Mouse (Mus musculus): ENCODE data around the gene Mipep. TPM values are rescaled to one million over a fixed set of nuclear protein-coding genes. Genes with fewer than 3 reads are reported as not detected.
A peak's percentile ranks its signal among the peaks of the same experiment; 100 is the strongest.

Gene Mipep
- polyA plus RNA-seq, 1 experiment from 2014 or later = 21.3 TPM

GRCm38 (mm10) chr14:60882681-60883080 lies 98.3 kb downstream of the Mipep start:
- no peak for ATAC-seq (ENCODE audit: low FRiP score, low TSS enrichment)
- 94% methylated on average over 4 of the region's 4 CpGs for WGBS

GRCm38 (mm10) chr14:60885361-60885950 lies 101.1 kb downstream of the Mipep start:
- 0 out of 2 replicates have a peak, but pooled peaks cover 6% of the 10 kb centered on the region for H3K36me3 ChIP-seq (ENCODE audit: control insufficient read depth, insufficient read depth, low read length)
- H3K9me3 ChIP-seq (ENCODE audit: control insufficient read depth, low read length) = no peaks in the 10 kb centered on the region
- no peak overlapping the region for H3K4me3 ChIP-seq (replicated peaks; ENCODE audit: low read depth, low read length)
- ATAC-seq (ENCODE audit: low FRiP score, low TSS enrichment) = no peak
- H3K9ac ChIP-seq (replicated peaks; ENCODE audit: low read length) = no peak overlapping the region
- H3K4me2 ChIP-seq (ENCODE audit: low read length) = no peak overlapping the region
- H3K4me1 ChIP-seq (ENCODE audit: control insufficient read depth, insufficient read depth, low read length) = no peaks in the 10 kb centered on the region
- no peak for DNase-seq
- H3K27ac ChIP-seq (replicated peaks; ENCODE audit: low read depth, low read length) = no peak overlapping the region
- H3K27me3 ChIP-seq (ENCODE audit: control insufficient read depth, insufficient read depth, low read length) = no peaks in the 10 kb centered on the region
- WGBS = 84% methylated on average over 6 of the region's 6 CpGs

More at GRCm38 (mm10) chr14:60882681-60883080, 98.3 kb downstream of the Mipep start:
- DNase-seq = no peak
- Histone ChIP-seq H3K27me3 (ENCODE audit: control insufficient read depth, insufficient read depth, low read length) (no peaks in the 10 kb centered on the region), H3K36me3 (ENCODE audit: control insufficient read depth, insufficient read depth, low read length) (0 out of 2 replicates have a peak, but pooled peaks cover 6% of the 10 kb centered on the region), H3K9ac (replicated peaks; ENCODE audit: low read length) (no peak overlapping the region), H3K27ac (replicated peaks; ENCODE audit: low read depth, low read length) (no peak overlapping the region), H3K4me3 (replicated peaks; ENCODE audit: low read depth, low read length) (no peak overlapping the region), H3K4me2 (ENCODE audit: low read length) (no peak overlapping the region), H3K9me3 (ENCODE audit: control insufficient read depth, low read length) (no peaks in the 10 kb centered on the region), H3K4me1 (ENCODE audit: control insufficient read depth, insufficient read depth, low read length) (no peaks in the 10 kb centered on the region)

GRCm38 (mm10) chr14:60893882-60894281 lies 109.5 kb downstream of the Mipep start:
- WGBS = 92% methylated on average over 10 of the region's 10 CpGs
- Histone ChIP-seq H3K4me1 (ENCODE audit: control insufficient read depth, insufficient read depth, low read length) (no peaks in the 10 kb centered on the region), H3K9me3 (ENCODE audit: control insufficient read depth, low read length) (no peaks in the 10 kb centered on the region), H3K4me2 (ENCODE audit: low read length) (no peak overlapping the region), H3K27ac (replicated peaks; ENCODE audit: low read depth, low read length) (no peak overlapping the region), H3K27me3 (ENCODE audit: control insufficient read depth, insufficient read depth, low read length) (no peaks in the 10 kb centered on the region), H3K36me3 (ENCODE audit: control insufficient read depth, insufficient read depth, low read length) (no peaks in the 10 kb centered on the region), H3K9ac (replicated peaks; ENCODE audit: low read length) (no peak overlapping the region), H3K4me3 (replicated peaks; ENCODE audit: low read depth, low read length) (no peak overlapping the region)
- DNase-seq (no peak), ATAC-seq (ENCODE audit: low FRiP score, low TSS enrichment) (no peak)

GRCm38 (mm10) chr14:60895172-60896000 lies 111.0 kb downstream of the Mipep start:
- Histone ChIP-seq H3K27me3 (ENCODE audit: control insufficient read depth, insufficient read depth, low read length) (no peaks in the 10 kb centered on the region), H3K9me3 (ENCODE audit: control insufficient read depth, low read length) (no peaks in the 10 kb centered on the region), H3K4me2 (ENCODE audit: low read length) (no peak overlapping the region), H3K27ac (replicated peaks; ENCODE audit: low read depth, low read length) (0 out of 2 replicates have a peak overlapping the region, but pooled peaks have one; percentile 5), H3K36me3 (ENCODE audit: control insufficient read depth, insufficient read depth, low read length) (no peaks in the 10 kb centered on the region), H3K9ac (replicated peaks; ENCODE audit: low read length) (no peak overlapping the region), H3K4me1 (ENCODE audit: control insufficient read depth, insufficient read depth, low read length) (no peaks in the 10 kb centered on the region), H3K4me3 (replicated peaks; ENCODE audit: low read depth, low read length) (no peak overlapping the region)
- 64% methylated on average over 19 of the region's 19 CpGs for WGBS
- peak; percentile 21 for DNase-seq
- ATAC-seq (ENCODE audit: low FRiP score, low TSS enrichment) = no peak

- Histone ChIP-seq H3K27ac (replicated peaks; ENCODE audit: low read depth, low read length) (no peak overlapping the region), H3K4me1 (ENCODE audit: control insufficient read depth, insufficient read depth, low read length) (no peaks in the 10 kb centered on the region), H3K9ac (replicated peaks; ENCODE audit: low read length) (no peak overlapping the region), H3K9me3 (ENCODE audit: control insufficient read depth, low read length) (no peaks in the 10 kb centered on the region), H3K36me3 (ENCODE audit: control insufficient read depth, insufficient read depth, low read length) (no peaks in the 10 kb centered on the region), H3K4me3 (replicated peaks; ENCODE audit: low read depth, low read length) (no peak overlapping the region), H3K4me2 (ENCODE audit: low read length) (no peak overlapping the region), H3K27me3 (ENCODE audit: control insufficient read depth, insufficient read depth, low read length) (no peaks in the 10 kb centered on the region)
- WGBS = 79% methylated on average over 5 of the region's 5 CpGs
- DNase-seq (peak; percentile 15), ATAC-seq (ENCODE audit: low FRiP score, low TSS enrichment) (no peak)
Measured at GRCm38 (mm10) chr14:60898086-60898667, 113.8 kb downstream of the Mipep start.

- no peak for ATAC-seq (ENCODE audit: low FRiP score, low TSS enrichment)
- 76% methylated on average over 4 of the region's 4 CpGs for WGBS
- no peaks in the 10 kb centered on the region for H3K4me1 ChIP-seq (ENCODE audit: control insufficient read depth, insufficient read depth, low read length)
- H3K27me3 ChIP-seq (ENCODE audit: control insufficient read depth, insufficient read depth, low read length) = no peaks in the 10 kb centered on the region
- H3K9ac ChIP-seq (replicated peaks; ENCODE audit: low read length) = no peak overlapping the region
- no peak overlapping the region for H3K4me3 ChIP-seq (replicated peaks; ENCODE audit: low read depth, low read length)
- no peaks in the 10 kb centered on the region for H3K36me3 ChIP-seq (ENCODE audit: control insufficient read depth, insufficient read depth, low read length)
- H3K27ac ChIP-seq (replicated peaks; ENCODE audit: low read depth, low read length) = no peak overlapping the region
- DNase-seq = no peak
- H3K4me2 ChIP-seq (ENCODE audit: low read length) = no peak overlapping the region
- H3K9me3 ChIP-seq (ENCODE audit: control insufficient read depth, low read length) = no peaks in the 10 kb centered on the region
Measured at GRCm38 (mm10) chr14:60904501-60904900, 120.1 kb downstream of the Mipep start.

GRCm38 (mm10) chr14:60906421-60907374 lies 122.3 kb downstream of the Mipep start:
- H3K9me3 ChIP-seq (ENCODE audit: control insufficient read depth, low read length) = no peaks in the 10 kb centered on the region
- H3K4me2 ChIP-seq (ENCODE audit: low read length) = no peak overlapping the region
- H3K27ac ChIP-seq (replicated peaks; ENCODE audit: low read depth, low read length) = no peak overlapping the region
- H3K4me3 ChIP-seq (replicated peaks; ENCODE audit: low read depth, low read length) = no peak overlapping the region
- no peaks in the 10 kb centered on the region for H3K36me3 ChIP-seq (ENCODE audit: control insufficient read depth, insufficient read depth, low read length)
- ATAC-seq (ENCODE audit: low FRiP score, low TSS enrichment) = no peak
- no peak for DNase-seq
- H3K9ac ChIP-seq (replicated peaks; ENCODE audit: low read length) = no peak overlapping the region
- H3K4me1 ChIP-seq (ENCODE audit: control insufficient read depth, insufficient read depth, low read length) = no peaks in the 10 kb centered on the region
- H3K27me3 ChIP-seq (ENCODE audit: control insufficient read depth, insufficient read depth, low read length) = no peaks in the 10 kb centered on the region
- WGBS = 91% methylated on average over 10 of the region's 10 CpGs

- no peak overlapping the region for H3K4me2 ChIP-seq (ENCODE audit: low read length)
- WGBS = 93% methylated on average over 4 of the region's 4 CpGs
- ATAC-seq (ENCODE audit: low FRiP score, low TSS enrichment) = no peak
Measured at GRCm38 (mm10) chr14:60909351-60909750, 125.0 kb downstream of the Mipep start.

More at GRCm38 (mm10) chr14:60909351-60909750, 125.0 kb downstream of the Mipep start:
- H3K9me3 ChIP-seq (ENCODE audit: control insufficient read depth, low read length) = no peaks in the 10 kb centered on the region
- H3K36me3 ChIP-seq (ENCODE audit: control insufficient read depth, insufficient read depth, low read length) = no peaks in the 10 kb centered on the region
- no peaks in the 10 kb centered on the region for H3K4me1 ChIP-seq (ENCODE audit: control insufficient read depth, insufficient read depth, low read length)
- no peak overlapping the region for H3K27ac ChIP-seq (replicated peaks; ENCODE audit: low read depth, low read length)
- H3K4me3 ChIP-seq (replicated peaks; ENCODE audit: low read depth, low read length) = no peak overlapping the region
- H3K27me3 ChIP-seq (ENCODE audit: control insufficient read depth, insufficient read depth, low read length) = no peaks in the 10 kb centered on the region
- no peak overlapping the region for H3K9ac ChIP-seq (replicated peaks; ENCODE audit: low read length)
- DNase-seq = no peak

Data from midbrain, embryonic 14.5 days (tissue).